Mouse (Mus musculus): ENCODE measurements around the gene Ngrn.

The Ngrn gene

DNA sequence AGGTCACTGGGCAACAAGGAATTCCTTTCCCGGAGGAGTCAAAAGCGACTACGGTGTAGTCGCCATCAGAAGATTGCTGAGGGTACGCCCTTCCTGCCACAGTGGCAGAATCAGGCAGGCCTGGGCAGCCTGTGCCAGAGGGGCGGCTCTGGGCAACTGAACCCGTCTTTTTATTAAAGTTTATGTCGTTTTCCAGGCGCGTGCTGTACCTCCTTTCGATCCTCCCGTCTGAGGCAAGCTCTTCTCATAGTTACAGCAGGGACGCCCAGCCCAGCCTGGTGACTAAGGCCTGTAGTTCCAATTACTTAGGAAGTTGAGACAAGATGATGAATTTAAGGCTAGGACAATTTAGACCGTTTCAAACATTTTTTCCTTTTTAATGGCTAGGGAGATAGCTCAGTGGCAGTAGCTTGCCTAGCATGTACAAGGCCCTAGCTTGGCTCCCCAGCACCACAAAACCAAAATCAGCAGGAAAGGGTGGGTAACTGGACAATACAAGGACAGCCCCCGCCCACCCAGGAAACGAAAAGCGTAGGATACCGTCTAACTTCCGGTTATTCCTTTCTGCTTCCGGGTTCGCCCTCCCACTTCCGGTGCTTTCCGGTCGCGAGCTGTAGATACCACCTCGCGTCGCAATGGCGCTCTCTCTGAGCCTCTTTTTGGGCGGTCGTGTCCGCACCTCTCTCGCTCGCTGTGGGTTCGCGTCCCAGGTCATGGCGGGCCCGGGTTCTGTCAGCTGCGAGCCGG, at the start of gene Ngrn:
TSS of gene Ngrn (plus strand) at position 591 of the 747 bp plus-strand sequence.
- peak; percentile 93 for DNase-seq

DNA sequence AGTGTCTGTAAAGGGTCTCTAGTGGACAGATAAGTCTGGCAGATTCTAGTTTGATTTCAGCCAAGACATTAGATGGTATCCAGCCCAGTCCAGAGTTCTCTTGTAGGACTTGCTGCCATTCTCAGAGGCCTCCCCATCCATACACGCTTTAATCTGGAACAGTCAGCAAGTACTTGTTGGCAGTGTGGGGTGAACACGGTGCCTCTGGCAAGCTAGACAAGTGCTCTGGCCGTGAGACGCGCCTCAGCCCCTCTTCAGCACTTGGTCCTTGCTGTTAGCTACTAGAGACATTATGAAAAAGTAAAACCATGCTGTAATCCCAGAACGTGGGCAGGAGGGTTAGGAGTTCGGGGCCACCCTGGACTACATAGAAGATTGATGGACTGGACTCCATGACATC, 47.4 kb upstream of the Ngrn start:
- DNase-seq = no peak

DNA sequence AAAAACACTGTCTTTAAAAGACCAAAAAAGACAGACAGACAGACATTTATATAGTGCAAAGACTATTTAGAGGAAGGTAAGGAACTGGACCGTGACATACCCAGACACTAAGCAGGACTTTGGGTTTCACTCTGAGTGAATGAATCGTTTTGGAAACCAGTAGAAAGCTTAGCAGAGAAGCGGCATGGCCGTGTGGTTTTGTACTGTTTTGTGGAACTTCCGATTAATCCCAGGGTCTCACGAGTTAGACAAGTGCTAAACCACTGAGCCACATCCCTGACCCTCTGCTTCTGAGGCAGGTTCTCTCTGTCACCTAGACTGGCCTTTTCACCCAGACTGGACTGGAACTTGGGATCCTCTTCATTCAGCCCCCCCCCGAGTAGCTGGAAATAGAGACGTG, 46.6 kb upstream of the Ngrn start:
- no peak for DNase-seq

DNA sequence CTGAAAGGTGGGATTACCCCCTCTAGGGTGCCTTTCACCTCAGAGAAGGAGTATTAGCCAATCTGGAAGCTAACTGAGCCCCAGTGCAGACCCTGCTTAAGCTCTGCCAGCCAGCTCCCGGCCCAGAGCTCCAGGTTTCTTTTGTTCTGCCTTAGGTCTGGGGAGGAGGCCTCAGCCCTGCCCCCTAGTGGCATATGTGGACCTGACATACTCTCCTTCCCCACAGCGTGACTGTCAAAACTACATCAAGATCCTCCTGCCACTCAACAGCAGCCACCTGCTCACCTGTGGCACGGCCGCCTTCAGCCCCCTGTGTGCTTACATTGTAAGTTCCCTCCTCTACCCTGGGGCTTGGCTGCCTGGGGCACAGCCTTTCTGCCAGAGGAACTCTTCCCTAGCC, 45.6 kb upstream of the Ngrn start:
- peak; percentile 86 for DNase-seq

DNA sequence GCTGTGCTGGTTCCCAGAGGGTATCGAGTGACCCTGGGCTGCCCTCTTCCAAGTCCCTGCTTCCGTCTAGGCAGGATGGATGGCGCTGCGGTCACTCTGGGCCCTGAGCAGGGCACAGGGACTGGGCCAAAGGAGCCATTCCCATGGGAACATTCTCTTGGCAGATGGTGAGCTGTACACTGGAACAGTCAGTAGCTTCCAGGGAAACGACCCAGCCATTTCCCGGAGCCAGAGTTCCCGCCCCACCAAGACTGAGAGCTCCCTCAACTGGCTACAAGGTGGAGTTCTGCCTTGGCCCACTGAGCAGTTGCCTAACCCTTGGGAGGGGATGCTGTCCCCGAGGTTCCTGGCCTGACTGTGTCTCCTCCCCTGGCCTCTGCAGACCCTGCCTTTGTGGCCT, 44.4 kb upstream of the Ngrn start:
- DNase-seq = no peak

DNA sequence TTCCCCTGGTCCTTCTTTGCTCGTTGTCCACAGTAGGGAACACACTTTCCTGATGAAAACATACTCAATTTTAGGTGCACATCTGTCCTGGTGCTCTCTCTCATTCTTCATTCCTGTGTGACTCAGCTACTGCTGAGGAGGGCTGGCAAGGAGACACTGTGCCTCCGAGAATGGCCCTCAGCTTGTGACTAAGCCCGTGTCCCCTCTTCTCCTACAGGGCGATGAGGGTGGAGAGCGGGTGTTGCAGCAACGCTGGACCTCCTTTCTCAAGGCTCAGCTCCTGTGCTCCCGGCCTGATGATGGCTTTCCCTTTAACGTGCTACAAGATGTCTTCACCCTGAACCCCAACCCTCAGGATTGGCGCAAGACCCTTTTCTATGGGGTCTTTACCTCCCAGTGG, 42.3 kb upstream of the Ngrn start:
- DNase-seq = no peak

DNA sequence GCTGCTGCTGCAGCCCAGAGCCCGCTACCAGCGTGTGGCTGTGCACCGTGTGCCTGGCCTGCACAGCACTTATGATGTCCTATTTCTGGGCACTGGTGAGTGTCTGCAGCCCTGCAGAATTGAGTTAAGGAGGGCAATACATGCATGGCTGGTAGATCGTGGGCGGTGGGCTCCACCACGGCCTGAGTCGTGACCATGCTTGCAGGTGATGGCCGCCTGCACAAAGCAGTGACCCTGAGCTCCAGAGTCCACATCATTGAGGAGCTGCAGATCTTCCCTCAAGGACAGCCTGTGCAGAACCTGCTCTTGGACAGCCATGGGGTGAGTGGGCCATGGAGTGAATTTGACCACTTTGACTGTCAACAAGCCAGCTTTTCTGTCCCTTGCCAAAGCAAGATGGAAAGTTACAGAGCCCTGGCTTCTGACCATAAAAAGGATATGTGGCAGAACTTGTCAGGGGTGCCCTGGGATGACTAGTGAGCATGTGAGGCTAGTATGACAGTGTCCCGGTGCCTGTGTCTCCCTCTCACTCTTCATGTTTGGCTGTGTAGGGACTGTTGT, 40.7 kb upstream of the Ngrn start:
- DNase-seq = no peak

DNA sequence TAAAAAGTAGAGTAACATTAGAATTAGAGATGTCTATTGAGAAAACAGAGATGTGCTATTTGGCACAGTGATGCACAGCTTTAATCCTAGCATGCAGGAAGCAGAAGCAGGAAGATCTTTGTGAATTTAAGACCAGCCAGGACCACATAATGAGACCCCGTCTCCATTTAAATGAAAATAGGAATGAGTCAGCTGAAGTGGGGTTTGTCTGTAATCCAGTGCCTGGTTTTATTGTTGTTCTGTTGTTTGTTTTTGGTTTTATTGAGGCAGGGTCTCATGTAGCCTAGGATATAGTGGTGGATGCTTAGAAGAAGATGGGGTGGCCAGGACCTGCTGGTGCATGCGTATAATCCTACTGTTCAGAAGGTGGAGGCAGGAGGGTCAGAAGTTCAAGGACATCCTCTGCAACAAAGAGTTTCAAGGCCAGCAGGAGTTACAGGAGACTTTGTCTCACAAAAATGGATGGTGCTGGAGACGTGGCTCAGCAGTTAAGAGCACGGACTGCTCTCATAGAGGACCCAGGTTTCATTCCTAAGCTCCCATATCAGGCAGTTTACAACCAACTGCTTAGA, 39.8 kb upstream of the Ngrn start:
- no peak for DNase-seq

DNA sequence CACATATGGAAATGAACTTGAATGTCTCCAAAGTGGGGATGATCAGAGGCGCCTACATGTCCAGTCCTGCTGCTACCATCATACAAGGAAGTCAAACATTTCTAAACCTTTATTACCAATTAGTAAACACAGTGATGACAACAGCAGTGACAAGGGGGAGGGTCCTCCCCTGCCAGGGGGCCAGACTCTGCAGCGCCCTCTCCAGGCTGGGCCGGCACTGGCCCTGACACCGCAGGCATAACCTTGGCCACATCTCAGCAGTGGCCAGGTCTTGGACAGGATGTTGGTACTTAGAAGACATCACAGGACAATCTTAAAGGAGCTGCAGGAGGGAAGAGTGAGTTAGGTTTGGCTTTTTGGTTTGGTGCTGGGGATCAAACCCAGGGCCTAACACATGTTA, 34.0 kb upstream of the Ngrn start:
- DNase-seq = no peak

DNA sequence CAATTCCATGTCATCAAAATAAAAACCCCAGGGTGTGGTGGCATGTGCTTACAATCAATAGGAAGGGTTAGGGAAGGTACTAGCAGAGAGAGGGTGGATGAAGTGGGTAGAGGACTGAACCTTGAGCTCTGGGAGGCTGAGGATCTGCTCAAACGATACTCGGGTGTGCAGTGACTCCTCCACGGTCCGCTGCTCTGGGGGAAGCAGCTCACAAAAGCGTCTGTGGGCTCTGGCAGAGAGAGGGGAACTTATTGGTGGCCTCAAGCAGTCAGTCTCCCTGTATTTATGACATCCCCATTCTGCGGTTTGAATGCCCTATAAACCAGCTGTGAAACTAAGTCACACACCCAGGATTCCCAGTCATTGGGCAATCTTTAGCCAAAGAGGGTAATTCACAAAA, 30.8 kb upstream of the Ngrn start:
- DNase-seq = no peak

DNA sequence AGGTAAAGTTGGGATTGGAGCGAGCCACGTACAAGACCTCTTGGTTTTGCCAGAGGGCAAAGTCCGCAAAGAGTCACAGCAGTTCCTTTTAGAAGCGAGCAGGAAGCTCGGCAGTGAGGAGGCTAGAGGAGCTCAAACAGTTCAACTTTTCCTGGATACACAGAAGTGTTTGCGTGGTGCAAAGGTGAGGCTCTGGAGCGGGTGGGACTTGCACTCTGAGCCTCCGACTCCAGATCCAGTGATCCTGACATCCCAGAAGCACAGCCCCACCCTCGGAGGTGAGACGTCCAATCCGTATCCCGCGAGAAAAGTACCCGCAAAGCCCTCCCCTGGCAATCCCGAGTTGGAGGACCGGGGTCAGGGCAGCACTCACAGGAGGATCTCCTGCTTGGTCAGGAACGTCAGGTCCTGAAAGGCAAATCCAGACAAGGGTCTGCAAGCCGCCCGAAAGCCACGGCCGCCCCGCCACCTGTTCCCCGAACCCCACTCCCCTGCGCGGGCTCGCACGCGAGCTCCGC, 29.0 kb upstream of the Ngrn start:
- no peak for DNase-seq

DNA sequence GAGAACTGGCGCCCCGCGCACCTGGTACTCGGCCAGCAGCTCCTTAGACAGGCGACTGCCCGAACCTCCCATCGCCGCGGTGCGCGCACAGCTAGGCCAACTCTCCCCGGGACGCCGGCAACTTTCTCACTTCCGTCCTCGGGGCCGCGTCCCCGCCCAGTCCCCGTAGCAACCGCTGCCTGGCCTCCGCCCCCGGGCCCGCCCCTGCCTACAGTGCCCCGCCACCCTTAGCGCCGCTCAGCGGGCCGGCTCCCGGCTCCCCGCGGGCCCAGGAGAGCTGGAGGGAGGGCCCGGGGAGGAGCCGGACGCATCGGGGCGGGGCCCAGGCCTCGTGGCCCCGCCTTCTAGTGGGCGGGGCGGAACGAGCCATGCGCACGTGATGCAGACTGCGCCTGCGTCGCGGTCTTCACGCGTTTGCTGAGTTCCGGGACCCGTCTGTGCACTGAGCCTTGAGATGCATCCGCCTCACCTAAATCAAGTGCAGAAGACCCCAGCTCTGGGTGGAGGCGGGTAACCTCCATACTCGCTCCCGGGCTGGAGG, 28.5 kb upstream of the Ngrn start, which contains the start of the genes Cib1 and Gdpgp1:
TSS of gene Cib1 (minus strand) at position 325 of the 541 bp plus-strand sequence.
TSS of gene Gdpgp1 (plus strand) at position 377 of the 541 bp plus-strand sequence.
- DNase-seq = peak; percentile 99

DNA sequence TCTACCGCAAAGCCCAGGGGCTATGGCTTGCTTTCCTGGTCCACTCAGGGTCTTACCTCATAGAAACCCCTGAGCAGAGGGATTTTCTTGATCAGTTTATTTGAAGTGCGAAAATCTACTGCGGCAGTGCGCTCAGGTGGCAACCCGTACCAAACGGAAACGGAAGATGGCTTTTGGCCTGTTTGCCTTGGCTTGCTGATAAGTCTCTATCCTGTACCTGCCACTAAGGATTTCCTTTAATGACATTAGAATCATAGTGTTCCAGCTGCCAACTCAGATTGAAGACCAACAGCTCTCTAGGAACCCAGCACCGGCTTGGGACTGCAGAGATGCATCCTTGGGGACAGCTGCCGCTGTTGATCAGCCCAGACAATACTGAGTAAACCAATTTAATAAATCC, 27.2 kb upstream of the Ngrn start:
- no peak for DNase-seq

DNA sequence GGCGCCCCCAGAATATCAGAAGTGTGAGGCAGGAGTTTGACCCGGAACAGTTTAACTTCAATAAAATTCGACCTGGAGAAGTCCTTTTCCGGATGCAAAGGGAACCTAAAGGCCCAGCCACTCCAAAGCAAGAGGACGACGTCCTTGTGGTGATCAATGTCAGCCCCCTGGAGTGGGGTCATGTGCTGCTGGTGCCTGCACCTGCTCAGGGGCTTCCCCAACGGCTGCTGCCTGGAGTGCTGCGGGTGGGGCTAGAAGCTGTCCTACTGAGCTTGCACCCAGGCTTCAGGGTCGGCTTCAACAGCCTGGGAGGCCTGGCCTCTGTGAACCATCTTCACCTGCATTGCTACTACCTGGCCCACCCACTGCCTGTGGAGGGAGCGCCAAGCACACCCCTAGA, 22.5 kb upstream of the Ngrn start:
- no peak for DNase-seq

DNA sequence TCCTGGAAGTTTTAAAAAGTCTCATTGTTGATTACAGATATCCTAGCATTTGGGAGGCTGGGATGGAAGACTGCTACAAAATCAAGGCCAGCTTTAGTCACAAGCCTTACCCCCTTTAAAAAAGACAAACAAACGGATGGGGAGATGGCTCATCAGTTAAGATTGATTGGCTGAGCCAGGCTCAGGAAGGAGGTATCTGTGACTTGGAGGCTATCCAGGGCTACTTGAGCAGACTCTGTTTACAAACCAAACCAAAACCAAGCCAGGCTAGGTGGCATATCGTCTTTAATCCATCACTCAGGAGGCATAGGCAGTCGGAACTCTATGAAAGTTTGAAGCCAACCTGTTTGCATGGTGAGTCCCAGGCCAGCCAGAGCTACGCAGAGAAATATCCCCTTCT, 19.4 kb upstream of the Ngrn start:
- no peak for DNase-seq

DNA sequence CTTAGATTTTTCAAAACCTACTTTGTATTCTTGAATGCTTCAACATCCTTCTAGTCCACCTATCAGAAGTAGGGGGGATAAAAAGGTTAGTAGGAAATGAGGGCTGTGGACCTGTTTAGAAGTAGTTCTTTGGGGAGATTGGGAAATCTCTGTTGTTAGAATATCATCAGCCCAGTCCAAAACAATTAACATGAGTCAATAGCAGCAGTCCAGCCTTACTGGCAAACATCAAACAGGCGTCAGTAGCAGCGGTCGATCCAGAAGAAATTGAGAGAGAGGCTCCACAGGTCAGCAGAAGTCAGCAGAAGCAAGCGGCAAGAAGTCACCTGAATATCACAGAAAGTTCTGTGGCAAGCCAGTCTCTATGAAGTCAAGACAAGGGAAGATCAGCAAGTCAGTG, 16.2 kb upstream of the Ngrn start:
- DNase-seq = no peak

DNA sequence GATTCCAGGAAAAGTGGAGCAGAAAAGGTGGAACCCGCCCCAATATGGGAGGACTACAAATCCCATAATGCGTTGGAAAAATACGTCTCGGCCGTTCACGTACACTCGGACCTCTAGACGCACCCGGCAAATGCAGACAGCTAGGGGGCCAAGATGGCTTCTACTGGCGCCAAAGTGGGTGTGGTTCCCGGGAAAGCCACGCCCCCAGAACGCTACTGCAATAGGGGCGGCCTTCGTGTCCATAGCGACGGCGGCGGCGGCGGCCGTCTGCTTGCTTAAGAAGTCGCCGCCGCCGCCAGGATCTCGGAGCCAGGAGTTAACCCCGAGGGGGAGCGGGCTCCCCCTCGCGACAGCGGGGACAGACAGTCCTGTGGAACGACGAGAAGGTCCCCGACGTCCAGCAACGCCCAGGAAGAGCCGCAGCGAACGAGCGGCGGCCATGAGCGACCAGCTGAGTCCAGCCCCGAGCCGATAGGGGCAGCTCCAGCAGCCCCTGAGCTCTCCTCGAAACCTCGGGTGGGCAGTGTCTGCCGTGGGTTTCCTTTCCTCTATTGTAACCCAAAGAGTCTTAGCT, 14.8 kb upstream of the Ngrn start, which contains the start of gene Ttll13:
TSS of gene Ttll13 (plus strand) at position 229 of the 574 bp plus-strand sequence.
- DNase-seq = peak; percentile 99

DNA sequence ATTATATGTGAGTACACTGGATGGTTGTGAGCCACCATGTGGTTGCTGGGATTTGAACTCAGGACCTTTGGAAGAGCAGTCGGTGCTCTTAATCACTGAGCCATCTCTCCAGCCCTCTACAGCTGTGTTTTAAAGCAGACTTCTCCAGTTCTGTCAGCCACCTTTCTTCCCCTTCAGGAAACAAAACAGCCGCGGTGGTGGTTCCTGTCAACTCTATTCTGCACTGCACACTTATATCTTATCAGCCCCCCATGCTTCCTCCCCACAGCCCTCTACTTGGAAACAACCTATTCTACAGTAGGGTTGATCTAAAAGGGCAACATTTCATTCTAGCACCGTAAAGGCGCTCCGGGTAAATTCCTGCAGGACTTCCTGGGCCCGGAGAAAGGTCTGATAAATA, 14.2 kb upstream of the Ngrn start:
- no peak for DNase-seq

DNA sequence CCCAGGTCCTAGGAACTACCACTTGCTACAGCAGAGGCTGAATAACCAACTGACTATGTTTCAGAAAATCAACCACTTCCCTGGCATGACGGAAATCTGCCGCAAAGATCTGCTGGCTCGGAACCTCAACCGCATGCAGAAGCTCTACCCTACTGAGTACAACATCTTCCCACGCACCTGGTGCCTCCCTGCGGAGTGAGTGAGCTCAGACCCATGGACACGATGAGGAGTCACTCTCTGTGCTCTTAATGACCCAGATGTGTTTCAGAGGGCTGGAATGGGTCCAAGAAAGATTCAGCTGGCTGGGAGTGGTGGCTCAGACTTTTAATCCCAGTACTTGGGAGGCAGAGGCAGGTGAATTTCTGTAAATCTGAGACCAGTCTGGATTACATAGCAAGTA, 8.6 kb upstream of the Ngrn start:
- DNase-seq = no peak

DNA sequence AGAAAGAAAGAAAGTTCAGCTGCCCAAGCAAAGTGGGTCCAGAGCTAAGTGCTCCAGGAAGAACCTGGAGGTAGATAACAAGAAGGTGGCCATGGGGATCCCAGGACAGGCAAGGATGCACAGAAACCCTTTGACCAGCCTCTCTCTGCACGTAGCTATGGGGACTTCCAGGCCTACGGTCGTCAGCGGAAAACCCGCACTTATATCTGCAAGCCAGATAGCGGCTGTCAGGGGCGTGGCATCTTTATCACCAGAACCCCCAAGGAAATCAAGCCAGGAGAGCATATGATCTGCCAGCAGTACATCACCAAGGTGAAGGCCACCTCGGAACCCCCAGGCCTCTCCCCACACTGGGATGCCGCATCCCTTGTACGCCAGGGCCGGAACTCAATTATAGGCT, 8.1 kb upstream of the Ngrn start:
- no peak for DNase-seq

DNA sequence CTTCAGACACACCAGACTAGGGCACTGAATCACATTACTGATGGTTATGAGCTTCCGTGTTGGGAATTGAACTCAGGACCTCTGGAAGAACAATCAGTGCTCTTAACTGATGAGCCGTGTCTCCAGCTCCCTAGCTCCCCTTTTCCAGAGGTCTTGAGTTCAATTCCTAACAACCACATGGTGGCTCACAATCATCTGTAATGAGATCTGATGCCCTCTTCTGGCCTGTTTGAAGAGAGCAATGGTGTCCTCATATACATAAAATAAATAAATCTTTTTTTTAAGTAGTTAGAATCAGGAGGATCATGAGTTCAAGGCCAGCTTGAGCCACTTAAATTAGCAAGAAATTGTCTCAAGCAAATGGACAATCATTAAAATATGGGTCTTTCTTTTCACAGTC, 5.0 kb upstream of the Ngrn start:
- no peak for DNase-seq

DNA sequence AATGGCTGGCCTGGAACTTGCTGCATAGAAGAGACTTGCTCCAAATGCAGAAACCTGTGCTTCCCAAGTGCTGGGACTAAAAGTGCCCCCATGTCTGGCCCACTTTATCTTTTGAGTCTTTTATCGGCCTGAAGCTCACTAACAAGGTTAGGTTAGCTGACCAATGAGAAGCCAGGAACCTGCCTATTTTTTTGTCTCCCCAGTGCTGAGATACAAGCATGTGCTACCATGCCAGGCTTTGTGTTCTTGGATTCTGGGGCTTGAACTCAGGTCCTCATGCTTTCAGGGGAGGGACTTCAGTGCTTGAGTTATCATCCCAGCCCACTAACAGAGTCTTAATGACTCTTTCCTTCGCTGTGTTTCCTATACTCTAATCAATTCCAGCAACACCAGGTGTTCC, 3.3 kb upstream of the Ngrn start:
- DNase-seq = no peak

DNA sequence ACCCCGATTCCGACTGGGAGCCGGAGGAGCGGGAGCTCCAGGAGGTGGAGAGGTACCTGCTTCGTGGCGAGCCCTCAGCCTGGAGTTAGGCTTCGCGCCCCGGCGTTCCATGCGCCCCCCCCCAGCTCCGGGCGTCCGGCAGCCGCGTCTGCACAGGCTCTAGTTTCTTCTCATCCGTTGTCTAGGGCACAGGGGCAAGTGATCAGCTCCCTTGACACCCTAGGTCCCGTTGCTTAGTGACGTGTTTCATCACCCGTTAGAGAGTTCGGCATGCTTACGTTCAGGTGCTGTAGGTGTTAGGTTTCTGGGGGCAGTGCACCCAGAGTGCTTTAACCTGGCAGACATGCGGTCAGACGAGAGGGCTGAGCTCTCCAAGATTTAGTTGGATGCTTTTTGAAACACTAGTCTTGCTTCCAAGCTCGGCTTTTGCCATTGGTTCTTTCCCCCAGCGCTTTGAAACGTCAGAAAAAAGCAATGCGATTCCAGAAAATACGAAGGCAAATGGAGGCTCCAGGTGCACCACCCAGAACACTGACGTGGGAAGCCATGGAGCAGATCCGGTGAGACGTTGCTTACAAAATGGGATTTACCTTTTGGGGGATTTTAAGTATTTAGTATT, 466 bp downstream of the Ngrn start:
- peak; percentile 35 for DNase-seq
